Mouse (Mus musculus) liver, embryonic 16.5 days (tissue): ENCODE measurements around the gene Npm1. TPM values are rescaled to one million over a fixed set of nuclear protein-coding genes. Genes with fewer than 3 reads are reported as not detected.
A peak's percentile ranks its signal among the peaks of the same experiment; 100 is the strongest.

ENCODE experiments used
- ATAC-seq: fragments of 200-750 bp; cut with Nextera tagmentation; 2 replicates; pipeline ENCODE4 v1.8.0; 2017; ENCODE audit warnings: low read depth, mild to moderate bottlenecking, moderate number of reproducible peaks, moderate library complexity
- H3K27ac ChIP-seq: fragments of 300-500 bp; sonication (generic); 2 replicates; pipeline ENCODE4 v1.5.1; 2014; ENCODE audit warnings: mild to moderate bottlenecking, low read length
- H3K27me3 ChIP-seq: fragments of 300-500 bp; sonication (generic); 2 replicates; pipeline ENCODE4 v1.6.1; 2014; ENCODE audit warnings: low read depth, low read length, mixed read lengths; ENCODE audit not compliant: control insufficient read depth, insufficient read depth
- H3K36me3 ChIP-seq: fragments of 300-500 bp; sonication (generic); 2 replicates; pipeline ENCODE4 v1.6.1; 2014; ENCODE audit warnings: mild to moderate bottlenecking; ENCODE audit not compliant: control insufficient read depth, insufficient read depth
- H3K4me1 ChIP-seq: fragments of 300-500 bp; sonication (generic); 2 replicates; pipeline ENCODE4 v1.6.1; 2014; ENCODE audit warnings: low read depth, low read length, mixed read lengths; ENCODE audit not compliant: control insufficient read depth
- H3K4me2 ChIP-seq: fragments of 300-500 bp; sonication (generic); 2 replicates; pipeline ENCODE4 v1.6.1; 2014; ENCODE audit warnings: low read depth, low read length, mixed read lengths
- H3K4me3 ChIP-seq: fragments of 300-500 bp; sonication (generic); 2 replicates; pipeline ENCODE4 v1.5.1; 2014; ENCODE audit warnings: low read depth, mild to moderate bottlenecking, low read length
- H3K9ac ChIP-seq: fragments of 300-500 bp; sonication (generic); 2 replicates; pipeline ENCODE4 v1.6.1; 2014; ENCODE audit warnings: low read depth, low read length
- H3K9me3 ChIP-seq: fragments of 300-500 bp; sonication (generic); replicated peaks from 2 replicates; pipeline ENCODE4 v1.6.1; 2016; ENCODE audit warnings: low read length; ENCODE audit not compliant: control insufficient read depth
- WGBS: fragments of 180-500 bp; shearing (Covaris S2); extraction: QIAGEN DNeasy Blood & Tissue Kit; methylation state at CpG from one replicate; pipeline ENCODE4 v1.1.7; 2014; ENCODE audit not compliant: insufficient replicate concordance; 5-methylcytosine and 5-hydroxymethylcytosine counted together
- polyA plus RNA-seq: library from polyadenylated mRNA; unstranded; fragments of >200 nt; fragmentation: Nextera tagmentation; extraction: Ambion mirVana; gene quantifications from 2 replicates; pipeline ENCODE4 v1.2.1, GENCODE M21; 2015

Npm1 gene
- 289 and 351 TPM in 2 replicates for polyA plus RNA-seq

DNA sequence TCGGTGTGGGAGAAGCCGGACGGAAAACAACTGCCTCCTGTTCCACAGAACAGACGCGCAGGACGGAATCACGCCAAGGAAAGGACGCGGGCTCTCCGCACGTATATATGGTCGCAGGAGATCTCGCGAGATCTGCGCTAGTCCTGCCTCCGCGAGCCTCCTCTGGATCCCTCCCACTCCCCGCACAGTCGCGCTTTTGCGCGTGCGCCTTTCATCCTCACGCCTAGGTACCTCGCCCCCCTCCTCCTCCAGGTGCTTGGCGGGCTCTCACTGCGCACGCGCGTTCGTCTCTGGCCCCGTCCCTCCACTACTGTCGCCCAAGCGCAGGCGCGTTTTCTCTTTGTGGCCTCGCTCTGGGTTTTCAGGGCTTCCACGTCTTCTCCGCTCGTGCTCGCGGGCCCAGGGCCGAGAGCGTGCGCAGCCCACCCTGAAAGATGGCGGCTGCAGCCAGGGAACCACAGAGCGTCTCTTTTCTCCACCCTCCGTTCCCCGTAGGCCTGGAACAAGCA lies at the start of gene Npm1:
Gene Npm1 (minus strand): TSS at position 209 of the 509 bp plus-strand sequence.
- Histone ChIP-seq H3K36me3 (peaks cover 15% of the 10 kb centered on the region), H3K27ac (peak within 1 kb of the TSS; percentile 79), H3K4me2 (peak within 1 kb of the TSS; percentile 76), H3K9me3 (no peaks in the 10 kb centered on the region), H3K9ac (peak within 1 kb of the TSS; percentile 90), H3K27me3 (peaks cover 4% of the 10 kb centered on the region), H3K4me1 (peaks cover 4% of the 10 kb centered on the region; the same call in 1 of the 2 replicates), H3K4me3 (peak within 1 kb of the TSS; percentile 93)
- 2% methylated on average over 48 of the region's 49 CpGs for WGBS
- ATAC-seq: peak; percentile 97

DNA sequence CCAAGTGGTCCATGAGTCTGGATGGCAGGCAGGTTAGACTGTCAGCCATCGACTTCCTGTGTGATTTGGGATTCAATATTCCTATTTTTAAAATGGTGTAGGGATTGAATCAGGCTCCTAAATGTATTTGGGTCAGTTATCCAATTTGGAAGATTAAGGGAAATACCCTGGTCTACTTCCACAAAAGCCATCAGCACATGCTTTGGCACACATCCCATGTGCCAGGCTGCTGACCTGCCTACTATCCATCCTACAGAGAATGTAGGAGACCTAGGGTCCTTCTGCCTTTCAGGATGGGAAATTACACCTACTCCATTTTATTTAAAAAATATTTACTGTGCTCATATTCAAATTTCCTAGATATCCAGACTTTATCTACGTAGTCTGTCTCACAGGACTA lies 44.4 kb upstream of the Npm1 start:
- Histone ChIP-seq H3K9me3 (no peaks in the 10 kb centered on the region), H3K9ac (no peak overlapping the region), H3K4me2 (no peak overlapping the region), H3K4me1 (no peaks in the 10 kb centered on the region; the same call in 1 of the 2 replicates), H3K27me3 (peaks cover 53% of the 10 kb centered on the region), H3K4me3 (no peak overlapping the region), H3K36me3 (no peaks in the 10 kb centered on the region), H3K27ac (no peak overlapping the region)
- WGBS: 55% methylated on average over 2 of the region's 2 CpGs
- ATAC-seq: no peak

DNA sequence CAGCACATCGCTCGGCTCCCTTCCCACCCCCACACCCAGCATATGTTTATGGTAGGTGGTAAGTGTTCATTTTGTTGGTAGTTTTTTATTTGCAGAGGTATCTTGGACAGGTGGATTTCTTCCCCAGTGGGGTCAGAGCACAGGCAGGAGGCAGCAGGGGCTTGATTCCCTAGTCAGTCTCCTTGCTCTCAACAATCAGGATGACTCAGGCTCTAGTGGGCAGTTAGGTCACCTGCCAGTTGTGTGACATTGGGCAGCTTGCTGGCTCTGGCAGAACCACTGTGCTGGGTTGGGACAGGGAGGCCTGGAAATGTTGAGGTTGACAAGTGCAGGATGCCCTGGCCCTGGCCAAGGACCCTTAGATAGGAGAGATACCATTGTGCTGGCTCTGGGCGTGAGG lies 42.0 kb upstream of the Npm1 start:
- no peaks in the 10 kb centered on the region for H3K36me3 ChIP-seq
- no peaks in the 10 kb centered on the region for H3K9me3 ChIP-seq
- H3K4me3 ChIP-seq: no peak overlapping the region
- H3K27me3 ChIP-seq: peaks cover 77% of the 10 kb centered on the region
- H3K4me2 ChIP-seq: no peak overlapping the region
- no peak overlapping the region for H3K9ac ChIP-seq
- ATAC-seq: no peak
- WGBS: 14% methylated on average over 3 of the region's 3 CpGs
- H3K27ac ChIP-seq: no peak overlapping the region
- peaks cover 2% of the 10 kb centered on the region for H3K4me1 ChIP-seq

DNA sequence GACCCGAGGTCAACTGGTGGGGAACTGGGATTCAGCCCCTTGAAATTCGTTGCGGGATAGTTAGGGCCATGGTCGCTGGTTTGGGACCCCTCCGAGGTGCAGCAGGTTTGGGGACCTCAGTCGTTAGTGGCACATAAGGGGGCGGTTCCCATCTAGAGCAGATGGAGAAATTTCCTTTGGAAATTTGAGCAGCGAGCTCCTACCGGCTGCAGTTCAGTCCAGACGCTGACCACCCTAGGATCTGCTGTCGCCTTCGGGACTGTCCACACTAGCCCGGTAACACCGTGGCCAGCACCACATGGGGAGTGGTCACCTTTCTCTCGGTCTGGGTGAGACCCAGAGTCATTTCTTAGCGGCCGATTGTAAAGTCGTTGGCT lies 41.3 kb upstream of the Npm1 start:
- no peak overlapping the region for H3K9ac ChIP-seq
- no peak overlapping the region for H3K4me2 ChIP-seq
- under 1% methylated on average over 18 of the region's 18 CpGs for WGBS

DNA sequence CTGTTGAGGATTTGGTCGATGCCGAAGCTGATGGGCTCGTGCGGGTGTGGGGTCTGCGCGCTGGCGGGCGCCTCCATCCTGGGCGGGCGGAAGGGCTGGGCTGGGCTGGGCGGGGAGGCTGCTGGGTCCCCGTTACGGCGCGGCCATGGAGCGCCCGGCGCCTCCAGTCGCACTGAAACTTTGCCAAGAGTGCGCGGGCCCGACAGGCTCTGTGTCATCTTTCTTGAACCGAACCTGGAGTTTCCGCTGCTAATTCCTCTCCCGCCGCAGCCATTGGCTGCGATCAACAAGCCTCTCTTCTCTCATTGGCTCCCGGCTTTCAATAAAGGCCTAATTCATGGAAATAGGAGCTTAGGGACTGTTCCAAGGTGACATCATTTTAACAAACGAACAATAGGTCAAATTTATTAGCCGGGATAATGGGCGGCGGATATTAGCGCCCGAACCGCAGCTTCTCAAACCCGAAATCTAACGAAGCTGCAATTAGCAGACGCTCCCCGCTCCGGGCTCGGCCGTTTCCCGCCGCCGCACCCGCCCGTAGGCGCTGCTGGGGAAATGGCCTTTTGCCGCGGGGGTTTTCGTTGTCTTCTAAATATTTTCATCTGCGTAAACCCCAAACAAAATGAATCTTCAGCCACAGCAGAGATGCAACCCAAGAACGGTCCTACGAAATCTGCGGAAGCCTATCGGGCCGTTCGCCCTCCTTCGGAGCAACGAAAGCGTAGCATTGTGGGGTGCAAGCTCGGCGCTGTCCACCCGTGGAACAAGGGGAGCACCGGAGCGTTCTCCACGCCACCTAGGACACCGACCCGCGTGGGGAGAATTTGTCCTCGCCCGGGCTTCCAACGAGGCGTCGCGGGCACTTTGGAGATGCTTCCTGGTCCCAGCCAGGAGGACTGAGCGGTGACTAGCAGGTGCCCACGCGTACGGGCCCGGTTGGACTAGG lies 40.6 kb upstream of the Npm1 start, which contains the start of gene Tlx3:
Gene Tlx3 (minus strand): TSS at position 207 of the 946 bp plus-strand sequence.
- no peak for ATAC-seq
- Histone ChIP-seq H3K36me3 (no peaks in the 10 kb centered on the region), H3K4me3 (peak within 1 kb of the TSS; percentile 1; the same call in 1 of the 2 replicates), H3K4me1 (peaks cover 2% of the 10 kb centered on the region), H3K4me2 (0 out of 2 replicates have a peak within 1 kb of the TSS, but pooled peaks have one; percentile 9), H3K9me3 (no peaks in the 10 kb centered on the region), H3K9ac (no peak within 1 kb of the TSS), H3K27ac (no peak within 1 kb of the TSS), H3K27me3 (peaks cover 90% of the 10 kb centered on the region)
- 1% methylated on average over 78 of the region's 81 CpGs for WGBS

More for the DNA sequence above, 41.3 kb upstream of the Npm1 start:
- no peak for ATAC-seq
- no peak overlapping the region for H3K4me3 ChIP-seq
- no peaks in the 10 kb centered on the region for H3K36me3 ChIP-seq
- peaks cover 2% of the 10 kb centered on the region for H3K4me1 ChIP-seq
- H3K27me3 ChIP-seq: peaks cover 84% of the 10 kb centered on the region
- H3K27ac ChIP-seq: no peak overlapping the region
- no peaks in the 10 kb centered on the region for H3K9me3 ChIP-seq

DNA sequence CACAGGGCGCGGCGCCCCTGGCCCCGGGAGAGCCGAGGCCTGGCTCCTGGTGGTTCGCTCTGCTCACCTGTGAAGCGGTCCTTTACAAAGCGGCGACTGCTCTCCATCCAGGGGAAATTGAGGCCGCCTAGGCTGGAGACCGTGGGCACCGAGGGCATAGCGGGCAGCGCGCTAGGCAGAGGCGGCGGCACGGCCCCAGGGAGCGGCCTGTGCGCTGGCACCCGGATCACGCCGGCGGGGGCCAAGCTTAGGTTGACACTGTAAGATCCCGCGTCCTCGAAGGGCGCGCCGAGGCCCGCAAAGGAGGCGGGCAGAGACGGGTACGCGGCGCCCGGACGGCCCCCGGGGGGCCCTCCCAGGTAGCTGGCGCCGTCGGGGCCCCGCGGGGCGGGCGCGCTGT lies 40.0 kb upstream of the Npm1 start:
- Histone ChIP-seq H3K27me3 (peaks cover 97% of the 10 kb centered on the region), H3K9me3 (no peaks in the 10 kb centered on the region), H3K36me3 (no peaks in the 10 kb centered on the region), H3K4me3 (peak overlapping the region; percentile 1; the same call in 1 of the 2 replicates), H3K9ac (no peak overlapping the region), H3K4me2 (0 out of 2 replicates have a peak overlapping the region, but pooled peaks have one; percentile 9), H3K27ac (no peak overlapping the region), H3K4me1 (peaks cover 2% of the 10 kb centered on the region)
- WGBS: 1% methylated on average over 41 of the region's 47 CpGs
- no peak for ATAC-seq

DNA sequence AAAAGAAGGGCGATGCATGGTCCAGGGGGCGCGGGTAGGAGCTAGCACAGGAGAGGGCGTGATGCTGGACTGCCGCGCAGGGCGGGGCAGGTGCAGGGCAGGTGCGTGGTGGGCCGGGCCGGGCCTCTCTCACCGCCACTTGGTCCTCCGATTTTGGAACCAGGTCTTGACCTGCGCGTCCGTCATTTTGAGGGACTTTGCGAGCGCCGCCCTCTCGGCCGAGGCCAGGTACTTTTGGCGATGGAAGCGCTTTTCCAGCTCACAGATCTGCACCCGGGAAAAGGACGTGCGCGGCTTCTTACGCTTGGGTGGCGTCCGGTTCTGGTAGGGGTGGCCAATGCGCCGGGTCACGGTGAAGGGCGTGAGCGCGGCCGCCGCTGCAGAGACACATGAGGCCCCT lies 39.3 kb upstream of the Npm1 start:
- no peak overlapping the region for H3K4me2 ChIP-seq
- H3K4me3 ChIP-seq: no peak overlapping the region
- H3K9me3 ChIP-seq: no peaks in the 10 kb centered on the region
- no peak overlapping the region for H3K27ac ChIP-seq
- 1% methylated on average over 37 of the region's 37 CpGs for WGBS
- peaks cover 2% of the 10 kb centered on the region for H3K4me1 ChIP-seq
- peaks cover 99% of the 10 kb centered on the region for H3K27me3 ChIP-seq
- no peak overlapping the region for H3K9ac ChIP-seq
- no peaks in the 10 kb centered on the region for H3K36me3 ChIP-seq
- no peak for ATAC-seq

DNA sequence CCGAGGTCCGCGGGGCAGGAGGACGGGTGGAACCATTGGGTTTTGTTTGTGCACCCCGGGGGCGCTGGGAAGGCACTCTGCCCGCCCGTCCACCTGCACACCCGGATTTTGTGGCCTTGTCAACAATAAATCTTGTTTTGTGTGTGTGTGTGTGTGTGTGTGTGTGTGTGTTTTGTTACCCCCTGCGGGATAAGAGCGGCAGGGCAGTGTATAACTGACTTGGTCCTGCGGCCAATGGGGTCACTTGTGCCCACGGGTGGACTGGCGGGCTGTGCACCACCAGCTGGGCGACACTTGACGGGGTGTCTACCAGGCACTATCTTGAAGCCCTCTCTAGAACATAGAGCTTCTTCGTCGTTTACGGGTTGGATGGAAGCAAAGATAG lies 38.6 kb upstream of the Npm1 start:
- Histone ChIP-seq H3K4me2 (no peak overlapping the region), H3K9ac (no peak overlapping the region), H3K4me3 (no peak overlapping the region), H3K27me3 (peaks cover 100% of the 10 kb centered on the region), H3K36me3 (no peaks in the 10 kb centered on the region), H3K27ac (no peak overlapping the region), H3K9me3 (no peaks in the 10 kb centered on the region), H3K4me1 (peaks cover 2% of the 10 kb centered on the region)
- 2% methylated on average over 19 of the region's 19 CpGs for WGBS
- ATAC-seq: no peak
